Mouse (Mus musculus): ENCODE data around the gene Krt83. TPM values are rescaled to one million over a fixed set of nuclear protein-coding genes. Genes with fewer than 3 reads are reported as not detected.
A peak's percentile ranks its signal among the peaks of the same experiment; 100 is the strongest.

Gene Krt83
- total RNA-seq, 4 experiments from 2014 or later: not detected

- peak in 1 of 2 experiments; percentile 33 for DNase-seq (ENCODE audit: low spot score in 2 of 2)
Measured at GRCm38 (mm10) chr15:101479007-101479665, 12.2 kb downstream of the Krt83 start.

- no peak for DNase-seq (ENCODE audit: low spot score in 2 of 2)
Measured at GRCm38 (mm10) chr15:101472952-101473528, 18.3 kb downstream of the Krt83 start, which contains the start of gene Krt86. TSS of gene Krt86 (plus strand) at chr15:101473478.

- no peak for DNase-seq (ENCODE audit: low spot score in 2 of 2)
Measured at GRCm38 (mm10) chr15:101469093-101469492, 22.2 kb downstream of the Krt83 start.

- no peak for DNase-seq (ENCODE audit: low spot score in 2 of 2)
Measured at GRCm38 (mm10) chr15:101463651-101464050, 27.7 kb downstream of the Krt83 start, which contains the start of gene Krt81. TSS of gene Krt81 (minus strand) at chr15:101463751.

- DNase-seq (ENCODE audit: low spot score in 2 of 2): no peak
Measured at GRCm38 (mm10) chr15:101459283-101459682, 32.0 kb downstream of the Krt83 start.

- peak in 1 of 2 experiments; percentile 10 for DNase-seq (ENCODE audit: low spot score in 2 of 2)
Measured at GRCm38 (mm10) chr15:101458361-101458930, 32.9 kb downstream of the Krt83 start.

- DNase-seq (ENCODE audit: low spot score in 2 of 2): no peak
Measured at GRCm38 (mm10) chr15:101455891-101456290, 35.4 kb downstream of the Krt83 start.

- DNase-seq (ENCODE audit: low spot score in 2 of 2): no peak
Measured at GRCm38 (mm10) chr15:101455292-101455691, 36.0 kb downstream of the Krt83 start.

- no peak for DNase-seq (ENCODE audit: low spot score in 2 of 2)
Measured at GRCm38 (mm10) chr15:101454774-101455173, 36.5 kb downstream of the Krt83 start.

GRCm38 (mm10) chr15:101453093-101453736 lies 38.1 kb downstream of the Krt83 start:
- peak; percentile 66 to 67 for DNase-seq (ENCODE audit: low spot score in 2 of 2)

GRCm38 (mm10) chr15:101447444-101447843 lies 43.9 kb downstream of the Krt83 start, which contains the start of gene Krt88:
TSS of gene Krt88 (plus strand) at chr15:101447744.
- no peak for DNase-seq (ENCODE audit: low spot score in 2 of 2)

- no peak for DNase-seq (ENCODE audit: low spot score in 2 of 2)
Measured at GRCm38 (mm10) chr15:101446572-101446971, 44.7 kb downstream of the Krt83 start.

GRCm38 (mm10) chr15:101440837-101441236 lies 50.5 kb downstream of the Krt83 start:
- DNase-seq (ENCODE audit: low spot score in 2 of 2): no peak

- no peak for DNase-seq (ENCODE audit: low spot score in 2 of 2)
Measured at GRCm38 (mm10) chr15:101438555-101438954, 52.8 kb downstream of the Krt83 start, which contains the start of gene Krt87. TSS of gene Krt87 (minus strand) at chr15:101438804.

GRCm38 (mm10) chr15:101436611-101437010 lies 54.7 kb downstream of the Krt83 start:
- no peak for DNase-seq (ENCODE audit: low spot score in 2 of 2)

Other genes with a start within 250 kb of the Krt83 start
- gene Nr4a1, start 237.2 kb downstream of the Krt83 start, total RNA-seq (2022): 100 to 1,000 TPM; 114 to 232 (median 117) TPM
- gene Atg101, start 207.2 kb downstream of the Krt83 start, total RNA-seq (2022): 10 to 100 TPM; 28.6 to 35.4 (median 31.8) TPM
- not detected for gene 6030408B16Rik, start 198.3 kb downstream of the Krt83 start, total RNA-seq (2022)
- gene Krt80, start 121.3 kb downstream of the Krt83 start, total RNA-seq (2022): 1 to 10 TPM; 1.1 to 3.4 (median 2.5) TPM
- gene Krt7, start 80.5 kb downstream of the Krt83 start, total RNA-seq (2022): not detected
- gene Krt87, start 52.7 kb downstream of the Krt83 start, total RNA-seq (2022): not detected
- not detected for gene Krt88, start 43.8 kb downstream of the Krt83 start, total RNA-seq (2022)
- gene Krt81, start 27.8 kb downstream of the Krt83 start, total RNA-seq (2022): not detected
- gene Krt86, start 18.0 kb downstream of the Krt83 start, total RNA-seq (2022): not detected
- gene Gm49425, start 25.7 kb upstream of the Krt83 start, total RNA-seq (2022): not detected
- gene Krt84, start 41.3 kb upstream of the Krt83 start, total RNA-seq (2022): not detected
- gene Krt82, start 59.2 kb upstream of the Krt83 start, total RNA-seq (2022): not detected
- not detected for gene Krt90, start 71.4 kb upstream of the Krt83 start, total RNA-seq (2022)
- gene Krt75, start 82.4 kb upstream of the Krt83 start, total RNA-seq (2022): not detected
- gene Gm5414, start 136.7 kb upstream of the Krt83 start, total RNA-seq (2022): not detected
- gene Gm5478, start 155.9 kb upstream of the Krt83 start, total RNA-seq (2022): not detected
- gene Krt6b, start 188.8 kb upstream of the Krt83 start, total RNA-seq (2022): not detected
- not detected for gene Krt6a, start 202.8 kb upstream of the Krt83 start, total RNA-seq (2022)
- not detected for gene Krt5, start 221.4 kb upstream of the Krt83 start, total RNA-seq (2022)

Measured in gastrocnemius, adult 8-10 months (tissue).